Comparison of ENCODE assay signal across 16 mouse cellular contexts in genomic region chr6:72869601-72870000, GRCm38 (mm10). TPM values are rescaled to one million over a fixed set of nuclear protein-coding genes. Genes with fewer than 3 reads are reported as not detected.
DNase-seq lines count a peak whose midpoint lies in the region; ATAC-seq and TF ChIP-seq lines count a peak whose summit lies in the region.
"Had no signal": no experiment of that assay in that cellular context is flagged by ENCODE, and none has a peak within 500 bp of the region (broad histone marks: within the 10 kb centered on the region; RNA-seq: fewer than 3 reads in every experiment).

No protein-coding gene starts in this region.

- H3K27me3 ChIP-seq in hindbrain, embryonic 15.5 days: no peaks in the 10 kb centered on the region
- no peaks in the 10 kb centered on the region for H3K27me3 ChIP-seq in hindbrain, embryonic 16.5 days (replicated peaks; ENCODE audit: control insufficient read depth, insufficient read depth, low read length)
- H3K27me3 ChIP-seq in liver, adult 2 months (ENCODE audit: control insufficient read depth, insufficient read depth, low read length): no peaks in the 10 kb centered on the region
- no peaks in the 10 kb centered on the region for H3K27me3 ChIP-seq in liver, embryonic 12.5 days (replicated peaks)
- H3K27me3 ChIP-seq in midbrain, embryonic 15.5 days (replicated peaks): no peaks in the 10 kb centered on the region
- H3K27me3 ChIP-seq: heart, embryonic 12.5 days; hindbrain, embryonic 12.5 days; Patski had no signal

- no peak for DNase-seq in liver, adult 2 months (ENCODE audit: extremely low read depth, low read depth, low spot score)
- peak; percentile 38 for DNase-seq in ZHBTc4 (ENCODE audit: low read depth, low spot score)
- no peak for DNase-seq in ovary, adult 18-20 months (ENCODE audit: low spot score)
- DNase-seq: cerebellum, adult 9-11 months; kidney, postnatal 36 days; spleen, adult 18-20 months had no signal

- TF ChIP-seq CTCF in liver, adult 2 months (IDR thresholded peaks at IDR 0.05; ENCODE audit: low read depth, low read length): no peak

- H3K9ac ChIP-seq in hindbrain, embryonic 15.5 days: no peak overlapping the region
- no peak overlapping the region for H3K9ac ChIP-seq in hindbrain, embryonic 16.5 days (ENCODE audit: low read depth, low read length)
- no peak overlapping the region; the same call in 1 of the 2 replicates for H3K9ac ChIP-seq in liver, adult 2 months (ENCODE audit: low read depth, low read length)
- no peak overlapping the region for H3K9ac ChIP-seq in liver, embryonic 12.5 days
- no peak overlapping the region for H3K9ac ChIP-seq in midbrain, embryonic 15.5 days
- H3K9ac ChIP-seq: heart, embryonic 12.5 days; hindbrain, embryonic 12.5 days; liver, embryonic 14.5 days had no signal

- no peak overlapping the region for H3K4me3 ChIP-seq in hindbrain, embryonic 15.5 days
- H3K4me3 ChIP-seq in hindbrain, embryonic 16.5 days (ENCODE audit: low read length): no peak overlapping the region
- H3K4me3 ChIP-seq in liver, adult 2 months (ENCODE audit: insufficient read depth, low read depth, low read length): no peak overlapping the region
- no peak overlapping the region for H3K4me3 ChIP-seq in liver, embryonic 12.5 days
- H3K4me3 ChIP-seq in midbrain, embryonic 15.5 days: no peak overlapping the region
- H3K4me3 ChIP-seq: heart, embryonic 12.5 days; hindbrain, embryonic 12.5 days had no signal

- H3K9me3 ChIP-seq in hindbrain, embryonic 15.5 days: no peaks in the 10 kb centered on the region
- H3K9me3 ChIP-seq in hindbrain, embryonic 16.5 days (ENCODE audit: control insufficient read depth, low read length): no peaks in the 10 kb centered on the region
- no peaks in the 10 kb centered on the region for H3K9me3 ChIP-seq in liver, embryonic 12.5 days (replicated peaks)
- no peaks in the 10 kb centered on the region for H3K9me3 ChIP-seq in midbrain, embryonic 15.5 days
- H3K9me3 ChIP-seq: heart, embryonic 12.5 days; hindbrain, embryonic 12.5 days had no signal

- no peaks in the 10 kb centered on the region for H3K36me3 ChIP-seq in hindbrain, embryonic 15.5 days
- no peaks in the 10 kb centered on the region for H3K36me3 ChIP-seq in hindbrain, embryonic 16.5 days (ENCODE audit: control insufficient read depth, insufficient read depth, low read length)
- no peaks in the 10 kb centered on the region for H3K36me3 ChIP-seq in liver, adult 2 months (ENCODE audit: control insufficient read depth, insufficient read depth, low read length)
- peaks cover 6% of the 10 kb centered on the region; the same call in 1 of the 2 replicates for H3K36me3 ChIP-seq in liver, embryonic 12.5 days
- H3K36me3 ChIP-seq in midbrain, embryonic 15.5 days (replicated peaks): no peaks in the 10 kb centered on the region
- H3K36me3 ChIP-seq: heart, embryonic 12.5 days; hindbrain, embryonic 12.5 days had no signal

- peaks cover 21% of the 10 kb centered on the region for H3K4me1 ChIP-seq in hindbrain, embryonic 15.5 days (replicated peaks)
- H3K4me1 ChIP-seq in hindbrain, embryonic 16.5 days (ENCODE audit: control insufficient read depth, insufficient read depth, low read depth, low read length): peaks cover 9% of the 10 kb centered on the region
- H3K4me1 ChIP-seq in liver, adult 2 months (ENCODE audit: control insufficient read depth, insufficient read depth, low read length): peaks cover 44% of the 10 kb centered on the region
- H3K4me1 ChIP-seq in liver, embryonic 12.5 days: peaks cover 36% of the 10 kb centered on the region
- peaks cover 9% of the 10 kb centered on the region; the same call in 1 of the 2 replicates for H3K4me1 ChIP-seq in midbrain, embryonic 15.5 days

- peaks cover 56% of the 10 kb centered on the region for H3K79me2 ChIP-seq in liver, adult 2 months (ENCODE audit: control insufficient read depth, insufficient read depth, low read length)

- H3K4me2 ChIP-seq in hindbrain, embryonic 15.5 days: no peak overlapping the region
- no peak overlapping the region for H3K4me2 ChIP-seq in hindbrain, embryonic 16.5 days (ENCODE audit: low read length)
- H3K4me2 ChIP-seq in liver, embryonic 12.5 days: no peak overlapping the region
- no peak overlapping the region for H3K4me2 ChIP-seq in midbrain, embryonic 15.5 days
- H3K4me2 ChIP-seq: heart, embryonic 12.5 days; hindbrain, embryonic 12.5 days; midbrain, embryonic 11.5 days had no signal

- no peak for TF ChIP-seq POLR2A in liver, adult 2 months (IDR thresholded peaks at IDR 0.05; ENCODE audit: extremely low read depth, insufficient read depth, low read length)

- H3K27ac ChIP-seq in hindbrain, embryonic 15.5 days (replicated peaks): no peak overlapping the region
- H3K27ac ChIP-seq in hindbrain, embryonic 16.5 days (ENCODE audit: low read depth, low read length): no peak overlapping the region
- peak overlapping the region; percentile 19; the same call in 1 of the 2 replicates for H3K27ac ChIP-seq in liver, adult 2 months (replicated peaks; ENCODE audit: insufficient read depth, low read depth, low read length)
- H3K27ac ChIP-seq in liver, embryonic 12.5 days: no peak overlapping the region
- H3K27ac ChIP-seq in midbrain, embryonic 15.5 days: no peak overlapping the region
- H3K27ac ChIP-seq: hindbrain, embryonic 12.5 days; liver, embryonic 14.5 days had no signal

- peak; percentile 6; the same call in 1 of the 2 replicates for ATAC-seq in hindbrain, embryonic 15.5 days (ENCODE audit: low FRiP score, low read depth)
- no peak for ATAC-seq in hindbrain, embryonic 16.5 days
- ATAC-seq in liver, embryonic 12.5 days: no peak
- ATAC-seq in common myeloid progenitor, adult 5-6 weeks (replicated peaks; ENCODE audit: low read depth, poor library complexity, severe bottlenecking): 0 out of 2 replicates have a peak, but pooled peaks have one; percentile 7
- no peak for ATAC-seq in midbrain, embryonic 15.5 days (replicated peaks)
- ATAC-seq: Patski had no signal

- WGBS in hindbrain, embryonic 15.5 days: 52% methylated on average over 8 of the region's 8 CpGs
- WGBS in hindbrain, embryonic 16.5 days: 50% methylated on average over 8 of the region's 8 CpGs
- WGBS in liver, adult 2 months: 52% methylated on average over 8 of the region's 8 CpGs
- 74% methylated on average over 8 of the region's 8 CpGs for WGBS in liver, embryonic 12.5 days (ENCODE audit: insufficient replicate concordance)
- 65% methylated on average over 8 of the region's 8 CpGs for WGBS in midbrain, embryonic 15.5 days

RNA-seq across cellular contexts. Expression of gene Kcmf1, which starts 30.2 kb away (rescaled TPM):
- polyA plus RNA-seq in hindbrain, embryonic 15.5 days (2015; fragmentation: Nextera tagmentation; extraction: Ambion mirVana): 38.8 and 46.2 TPM in 2 replicates
- 28.9 and 30.2 TPM in 2 replicates for polyA plus RNA-seq in hindbrain, embryonic 16.5 days (2015; fragmentation: Nextera tagmentation; extraction: Ambion mirVana)
- total RNA-seq in liver, adult 2 months (2014; rRNA removed): 38.6 and 56.6 TPM in 2 replicates
- 92.0 and 107 TPM in 2 replicates for polyA plus RNA-seq in liver, adult 2 months (2012; rRNA removed)
- 48.7 and 49.2 TPM in 2 replicates for polyA plus RNA-seq in liver, embryonic 12.5 days (2016; fragmentation: Nextera tagmentation; extraction: Ambion mirVana)
- total RNA-seq in common myeloid progenitor, adult 5-6 weeks (2017): 68.1 and 126 TPM in 2 replicates
- 38.1 and 42.8 TPM in 2 replicates for polyA plus RNA-seq in midbrain, embryonic 15.5 days (2015; fragmentation: Nextera tagmentation; extraction: Ambion mirVana)

Comparison
In these comparisons a context has a peak if more than half of its experiments do, and no peak if none do; other contexts are left out.
1. ATAC-seq: peak in hindbrain, embryonic 15.5 days (single experiment) and common myeloid progenitor, adult 5-6 weeks (single experiment); none in hindbrain, embryonic 16.5 days (single experiment), liver, embryonic 12.5 days (single experiment) and midbrain, embryonic 15.5 days (single experiment).